Mouse (Mus musculus): ENCODE data around the gene Kctd21. TPM values are rescaled to one million over a fixed set of nuclear protein-coding genes. Genes with fewer than 3 reads are reported as not detected.

The Kctd21 gene
- 3.6 and 3.8 TPM in 2 replicates for polyA plus RNA-seq (2014; fragmentation: Nextera tagmentation; extraction: Ambion mirVana)

DNA sequence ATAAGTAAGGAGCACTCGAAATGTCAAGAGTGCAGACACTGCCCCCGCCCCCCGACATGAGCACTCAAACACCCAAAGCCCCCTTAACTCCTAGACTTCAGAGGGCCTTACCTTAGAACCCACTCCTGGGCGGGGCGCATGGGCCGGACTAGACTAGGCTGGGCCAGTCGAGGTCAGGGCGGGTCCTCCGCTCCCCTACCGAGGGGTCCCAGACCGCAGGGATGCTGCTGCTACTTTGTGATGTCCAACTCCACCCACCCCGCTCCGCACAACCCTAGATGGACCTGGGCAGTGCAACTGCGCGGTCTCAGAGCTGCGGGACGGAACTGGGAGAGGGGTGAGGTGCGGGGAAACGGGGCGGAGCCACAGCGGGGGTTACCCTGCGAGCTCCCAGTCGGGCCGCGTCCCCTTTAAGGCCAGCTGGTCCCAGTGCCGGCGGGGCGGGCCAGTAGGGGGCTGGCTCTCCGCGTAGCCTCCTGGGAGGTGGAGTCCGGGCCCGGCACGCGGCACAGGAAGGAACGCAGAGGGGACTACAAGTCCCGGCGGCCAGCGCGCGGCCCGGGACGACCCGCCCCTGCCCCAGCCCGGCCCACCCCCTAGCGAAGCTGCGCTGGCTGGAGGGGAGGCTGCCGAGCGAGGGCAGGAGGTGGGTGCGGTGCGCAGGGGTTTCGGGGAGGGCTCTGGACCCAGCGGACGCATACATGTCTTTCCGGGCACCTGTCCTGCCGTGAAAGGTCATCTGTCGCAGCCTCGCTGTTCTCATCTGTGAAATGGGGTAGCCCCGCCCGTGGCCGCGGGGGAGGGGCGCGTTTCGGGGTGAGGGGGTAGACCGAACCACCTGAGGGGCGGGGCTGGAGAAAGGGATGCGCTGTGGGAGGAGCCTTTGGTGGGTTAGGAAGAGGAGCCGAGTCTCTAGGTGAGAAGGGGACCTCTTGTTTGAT lies at the start of gene Kctd21, which contains the start of gene Usp35:
Kctd21 (plus strand) TSS at position 602 of the 941 bp plus-strand sequence.
Usp35 (minus strand) TSS at position 295 of the 941 bp plus-strand sequence.
- under 1% methylated on average over 67 of the region's 68 CpGs for WGBS (ENCODE audit: insufficient replicate concordance)
- Histone ChIP-seq H3K27ac (ENCODE audit: low read depth, low read length) (0 out of 2 replicates have a peak within 1 kb of the TSS, but pooled peaks have one; percentile 22), H3K4me3 (ENCODE audit: low read depth, low read length) (peak within 1 kb of the TSS; percentile 86), H3K4me2 (peak within 1 kb of the TSS; percentile 86), H3K9me3 (replicated peaks; ENCODE audit: control insufficient read depth, low read length) (no peaks in the 10 kb centered on the region), H3K9ac (ENCODE audit: low read depth, low read length) (peak within 1 kb of the TSS; percentile 80), H3K4me1 (ENCODE audit: control insufficient read depth, insufficient read depth, low read length) (peaks cover 7% of the 10 kb centered on the region), H3K27me3 (ENCODE audit: control insufficient read depth, insufficient read depth, low read length) (peaks cover 11% of the 10 kb centered on the region), H3K36me3 (ENCODE audit: control insufficient read depth, insufficient read depth, low read length) (no peaks in the 10 kb centered on the region)
- peak; percentile 98 for ATAC-seq (replicated peaks; ENCODE audit: insufficient number of reproducible peaks, low FRiP score, low TSS enrichment)

DNA sequence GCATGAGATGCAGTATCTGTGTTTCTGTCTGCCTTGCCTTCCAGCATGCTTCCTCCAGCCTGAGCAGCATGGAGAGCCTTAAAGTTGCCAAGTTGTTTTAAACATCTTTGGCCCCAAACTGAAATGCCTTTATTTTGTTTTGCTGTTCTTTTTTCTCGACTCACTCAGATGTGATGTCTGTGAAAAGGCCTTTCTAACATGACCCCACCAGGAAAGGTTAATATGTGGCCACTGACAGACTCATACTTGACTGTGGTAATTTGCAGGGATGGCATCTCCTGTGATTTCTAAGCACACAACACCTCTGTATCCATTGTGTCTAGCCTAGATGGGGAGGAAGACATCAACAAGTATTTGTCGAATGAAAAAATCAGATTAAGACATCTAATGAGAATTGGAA lies 35.1 kb upstream of the Kctd21 start:
- no peak for ATAC-seq (replicated peaks; ENCODE audit: insufficient number of reproducible peaks, low FRiP score, low TSS enrichment)
- Histone ChIP-seq H3K9me3 (replicated peaks; ENCODE audit: control insufficient read depth, low read length) (no peaks in the 10 kb centered on the region), H3K4me1 (ENCODE audit: control insufficient read depth, insufficient read depth, low read length) (no peaks in the 10 kb centered on the region), H3K36me3 (ENCODE audit: control insufficient read depth, insufficient read depth, low read length) (no peaks in the 10 kb centered on the region; the same call in 1 of the 2 replicates), H3K4me3 (ENCODE audit: low read depth, low read length) (no peak overlapping the region), H3K9ac (ENCODE audit: low read depth, low read length) (no peak overlapping the region), H3K4me2 (no peak overlapping the region), H3K27ac (ENCODE audit: low read depth, low read length) (no peak overlapping the region), H3K27me3 (ENCODE audit: control insufficient read depth, insufficient read depth, low read length) (no peaks in the 10 kb centered on the region)
- WGBS (ENCODE audit: insufficient replicate concordance) = 49% methylated on average over 2 of the region's 2 CpGs

DNA sequence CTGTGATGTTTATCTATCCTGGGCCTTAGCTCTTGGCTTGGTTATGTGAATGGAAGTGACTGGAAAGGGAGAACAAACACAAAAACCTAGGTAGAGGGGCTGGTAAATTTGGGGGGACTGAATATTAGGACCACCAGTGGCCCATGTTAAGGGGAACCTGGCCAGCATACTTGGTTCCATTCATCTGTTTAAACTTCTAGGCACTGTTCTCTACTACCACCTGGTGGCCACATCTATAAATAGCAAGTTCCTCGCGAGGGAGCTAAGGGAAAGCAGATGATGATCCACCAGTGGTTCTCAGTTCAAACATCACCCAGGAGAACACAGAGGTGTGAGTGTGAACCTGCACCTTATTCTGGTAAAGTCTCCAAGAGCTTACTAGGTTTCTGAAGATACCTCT lies 34.7 kb upstream of the Kctd21 start:
- no peaks in the 10 kb centered on the region for H3K4me1 ChIP-seq (ENCODE audit: control insufficient read depth, insufficient read depth, low read length)
- H3K9me3 ChIP-seq (replicated peaks; ENCODE audit: control insufficient read depth, low read length) = no peaks in the 10 kb centered on the region
- H3K27me3 ChIP-seq (ENCODE audit: control insufficient read depth, insufficient read depth, low read length) = no peaks in the 10 kb centered on the region
- no peak overlapping the region; the same call in 1 of the 2 replicates for H3K4me3 ChIP-seq (ENCODE audit: low read depth, low read length)
- no peak overlapping the region for H3K9ac ChIP-seq (ENCODE audit: low read depth, low read length)
- no peak; the same call in 1 of the 2 replicates for ATAC-seq (replicated peaks; ENCODE audit: insufficient number of reproducible peaks, low FRiP score, low TSS enrichment)
- no peaks in the 10 kb centered on the region; the same call in 1 of the 2 replicates for H3K36me3 ChIP-seq (ENCODE audit: control insufficient read depth, insufficient read depth, low read length)
- no peak overlapping the region for H3K4me2 ChIP-seq
- no peak overlapping the region for H3K27ac ChIP-seq (ENCODE audit: low read depth, low read length)
- 0% methylated on average over 2 of the region's 2 CpGs for WGBS (ENCODE audit: insufficient replicate concordance)

GRCm38 (mm10) chr7:97298279-97298678 lies 33.8 kb upstream of the Kctd21 start:
- no peak overlapping the region for H3K27ac ChIP-seq (ENCODE audit: low read depth, low read length)
- no peak overlapping the region for H3K9ac ChIP-seq (ENCODE audit: low read depth, low read length)
- H3K9me3 ChIP-seq (replicated peaks; ENCODE audit: control insufficient read depth, low read length) = no peaks in the 10 kb centered on the region
- no peak for ATAC-seq (replicated peaks; ENCODE audit: insufficient number of reproducible peaks, low FRiP score, low TSS enrichment)
- H3K36me3 ChIP-seq (ENCODE audit: control insufficient read depth, insufficient read depth, low read length) = peaks cover under 1% of the 10 kb centered on the region; the same call in 1 of the 2 replicates
- H3K4me2 ChIP-seq = no peak overlapping the region
- 74% methylated on average over 2 of the region's 2 CpGs for WGBS (ENCODE audit: insufficient replicate concordance)
- no peaks in the 10 kb centered on the region for H3K27me3 ChIP-seq (ENCODE audit: control insufficient read depth, insufficient read depth, low read length)
- no peaks in the 10 kb centered on the region for H3K4me1 ChIP-seq (ENCODE audit: control insufficient read depth, insufficient read depth, low read length)
- H3K4me3 ChIP-seq (ENCODE audit: low read depth, low read length) = no peak overlapping the region

GRCm38 (mm10) chr7:97298943-97299342 lies 33.2 kb upstream of the Kctd21 start:
- ATAC-seq (replicated peaks; ENCODE audit: insufficient number of reproducible peaks, low FRiP score, low TSS enrichment) = no peak
- no peaks in the 10 kb centered on the region for H3K4me1 ChIP-seq (ENCODE audit: control insufficient read depth, insufficient read depth, low read length)
- H3K4me2 ChIP-seq = no peak overlapping the region
- no peaks in the 10 kb centered on the region for H3K9me3 ChIP-seq (replicated peaks; ENCODE audit: control insufficient read depth, low read length)
- H3K4me3 ChIP-seq (ENCODE audit: low read depth, low read length) = no peak overlapping the region
- H3K36me3 ChIP-seq (ENCODE audit: control insufficient read depth, insufficient read depth, low read length) = peaks cover 5% of the 10 kb centered on the region; the same call in 1 of the 2 replicates
- H3K27me3 ChIP-seq (ENCODE audit: control insufficient read depth, insufficient read depth, low read length) = no peaks in the 10 kb centered on the region
- H3K9ac ChIP-seq (ENCODE audit: low read depth, low read length) = no peak overlapping the region
- H3K27ac ChIP-seq (ENCODE audit: low read depth, low read length) = no peak overlapping the region
- 76% methylated on average over 6 of the region's 6 CpGs for WGBS (ENCODE audit: insufficient replicate concordance)

DNA sequence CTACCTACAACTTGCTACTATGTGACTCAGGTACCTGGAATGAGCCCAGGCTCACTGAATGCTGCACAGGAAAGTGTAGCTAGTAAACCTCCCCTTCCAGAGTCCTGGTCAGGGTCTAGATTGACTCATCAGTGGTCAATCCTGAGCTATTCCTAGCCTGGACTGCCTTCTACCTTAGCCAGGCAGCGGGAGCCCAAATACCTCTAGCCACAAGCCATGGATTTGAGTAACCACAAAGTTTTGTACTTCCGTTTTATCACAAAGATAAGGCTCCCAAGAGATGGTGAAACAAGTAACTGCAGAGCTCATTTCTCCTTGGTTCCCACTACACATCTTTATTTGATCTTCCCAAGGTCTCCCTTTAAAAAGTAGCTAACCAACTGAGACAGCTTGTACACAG lies 31.2 kb upstream of the Kctd21 start:
- WGBS (ENCODE audit: insufficient replicate concordance) = 69% methylated on average over 2 of the region's 2 CpGs
- Histone ChIP-seq H3K4me1 (ENCODE audit: control insufficient read depth, insufficient read depth, low read length) (no peaks in the 10 kb centered on the region), H3K27ac (ENCODE audit: low read depth, low read length) (no peak overlapping the region), H3K4me2 (no peak overlapping the region), H3K4me3 (ENCODE audit: low read depth, low read length) (no peak overlapping the region), H3K9ac (ENCODE audit: low read depth, low read length) (no peak overlapping the region), H3K9me3 (replicated peaks; ENCODE audit: control insufficient read depth, low read length) (no peaks in the 10 kb centered on the region), H3K27me3 (ENCODE audit: control insufficient read depth, insufficient read depth, low read length) (no peaks in the 10 kb centered on the region), H3K36me3 (ENCODE audit: control insufficient read depth, insufficient read depth, low read length) (peaks cover 13% of the 10 kb centered on the region; the same call in 1 of the 2 replicates)
- ATAC-seq (replicated peaks; ENCODE audit: insufficient number of reproducible peaks, low FRiP score, low TSS enrichment) = no peak

DNA sequence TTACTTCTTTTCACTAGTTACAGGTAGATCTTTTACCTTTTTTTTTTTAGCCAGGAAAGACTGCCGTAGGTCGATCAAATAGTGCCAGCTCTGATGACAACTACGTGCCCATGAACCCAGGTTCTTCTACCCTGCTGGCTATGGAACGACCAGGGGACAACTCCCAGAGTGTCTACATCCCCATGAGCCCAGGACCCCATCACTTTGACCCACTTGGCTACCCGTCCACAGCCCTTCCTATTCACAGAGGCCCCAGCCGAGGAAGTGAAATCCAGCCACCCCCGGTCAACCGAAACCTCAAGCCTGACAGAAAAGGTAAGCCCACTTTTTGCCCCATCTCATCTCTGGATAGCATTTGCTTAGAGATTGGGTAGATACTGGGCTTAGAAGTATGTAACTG lies 30.8 kb upstream of the Kctd21 start:
- WGBS (ENCODE audit: insufficient replicate concordance) = 81% methylated on average over 8 of the region's 8 CpGs

DNA sequence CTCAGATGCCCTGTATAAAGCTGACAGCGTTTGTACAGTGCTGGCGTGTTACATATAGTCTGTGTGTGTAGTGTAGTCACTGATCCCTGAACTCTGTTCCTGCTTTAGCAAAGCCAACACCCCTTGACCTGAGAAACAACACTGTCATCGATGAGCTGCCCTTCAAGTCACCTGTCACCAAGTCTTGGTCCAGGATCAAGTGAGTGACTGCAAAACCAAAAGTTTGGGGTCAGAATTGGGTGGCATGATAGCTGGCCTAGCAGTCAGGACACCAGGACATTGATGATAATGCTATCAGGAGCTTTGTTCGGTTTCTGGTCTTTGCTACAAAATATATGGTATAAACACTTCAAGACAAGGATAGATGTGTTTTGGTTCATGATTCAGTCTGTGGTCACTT lies 29.9 kb upstream of the Kctd21 start:
- no peak overlapping the region for H3K27ac ChIP-seq (ENCODE audit: low read depth, low read length)
- peaks cover 18% of the 10 kb centered on the region; the same call in 1 of the 2 replicates for H3K36me3 ChIP-seq (ENCODE audit: control insufficient read depth, insufficient read depth, low read length)
- no peaks in the 10 kb centered on the region for H3K9me3 ChIP-seq (replicated peaks; ENCODE audit: control insufficient read depth, low read length)
- no peak overlapping the region for H3K4me3 ChIP-seq (ENCODE audit: low read depth, low read length)
- 79% methylated on average over 4 of the region's 4 CpGs for WGBS (ENCODE audit: insufficient replicate concordance)
- H3K4me1 ChIP-seq (ENCODE audit: control insufficient read depth, insufficient read depth, low read length) = no peaks in the 10 kb centered on the region
- H3K4me2 ChIP-seq = no peak overlapping the region
- no peak for ATAC-seq (replicated peaks; ENCODE audit: insufficient number of reproducible peaks, low FRiP score, low TSS enrichment)
- H3K9ac ChIP-seq (ENCODE audit: low read depth, low read length) = no peak overlapping the region
- no peaks in the 10 kb centered on the region for H3K27me3 ChIP-seq (ENCODE audit: control insufficient read depth, insufficient read depth, low read length)

More for the DNA sequence above, 30.8 kb upstream of the Kctd21 start:
- H3K9me3 ChIP-seq (replicated peaks; ENCODE audit: control insufficient read depth, low read length) = no peaks in the 10 kb centered on the region
- no peak overlapping the region for H3K9ac ChIP-seq (ENCODE audit: low read depth, low read length)
- no peaks in the 10 kb centered on the region for H3K4me1 ChIP-seq (ENCODE audit: control insufficient read depth, insufficient read depth, low read length)
- H3K27me3 ChIP-seq (ENCODE audit: control insufficient read depth, insufficient read depth, low read length) = no peaks in the 10 kb centered on the region
- ATAC-seq (replicated peaks; ENCODE audit: insufficient number of reproducible peaks, low FRiP score, low TSS enrichment) = no peak
- no peak overlapping the region for H3K4me2 ChIP-seq
- no peak overlapping the region for H3K27ac ChIP-seq (ENCODE audit: low read depth, low read length)
- H3K4me3 ChIP-seq (ENCODE audit: low read depth, low read length) = no peak overlapping the region
- peaks cover 13% of the 10 kb centered on the region; the same call in 1 of the 2 replicates for H3K36me3 ChIP-seq (ENCODE audit: control insufficient read depth, insufficient read depth, low read length)
